Mouse (Mus musculus): ENCODE measurements at regions not wholly inside any gene's neighbourhood (a gene's known extent, or its start where the extent isn't known, plus 50 kb on each side); places are given as distances from the start of the nearest gene placed in this dataset.
A peak's percentile ranks its signal among the peaks of the same experiment; 100 is the strongest.

DNA sequence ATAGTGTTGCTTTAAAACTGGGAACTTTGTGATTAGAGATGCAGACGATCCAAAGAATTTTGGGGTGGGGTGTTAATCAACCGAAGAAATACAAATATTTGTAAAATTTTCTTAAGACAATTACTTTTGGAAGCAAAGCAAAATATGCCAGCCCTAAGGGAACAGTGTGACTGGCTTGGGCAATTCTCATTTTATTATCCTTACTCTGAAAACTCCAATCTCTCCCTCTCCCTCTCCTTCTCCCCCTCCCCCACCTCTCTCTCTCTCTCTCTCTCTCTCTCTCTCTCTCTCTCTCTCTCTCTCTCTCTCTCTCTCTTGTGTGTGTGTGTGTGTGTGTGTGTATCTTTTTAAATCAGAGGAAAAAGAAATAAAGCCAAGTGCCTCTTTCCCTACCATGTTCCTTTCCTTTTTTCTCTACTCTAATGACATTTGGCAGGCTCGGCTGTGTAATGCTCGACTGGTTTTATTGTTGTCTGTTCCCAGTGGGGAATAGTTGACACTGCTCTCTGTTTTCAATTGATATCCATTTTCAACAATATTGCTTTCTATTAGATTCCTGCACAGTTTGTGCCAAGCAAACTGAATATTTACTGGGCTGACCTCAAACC, 367.5 kb upstream of the Fam92a start:
- H3K27ac ChIP-seq (ENCODE audit: insufficient read depth, low read depth, low read length, poor library complexity, severe bottlenecking), result no peak overlapping the region
- in situ Hi-C loops (cut with MboI; ENCODE audit: low sequenced_read_pairs in 2 of 2, unreplicated experiment in 2 of 2), result no loop called here
- H3K9me3 ChIP-seq (ENCODE audit: control insufficient read depth, insufficient read depth, low read depth, low read length), result no peaks in the 10 kb centered on the region
- H3K4me1 ChIP-seq (ENCODE audit: control insufficient read depth in 2 of 2, insufficient read depth in 2 of 2, low read length in 2 of 2, poor library complexity in 1 of 2), result no peaks in the 10 kb centered on the region
- no peak overlapping the region for H3K9ac ChIP-seq (ENCODE audit: insufficient read depth, low read depth, low read length, poor library complexity, severe bottlenecking)
- no peaks in the 10 kb centered on the region for H3K36me3 ChIP-seq (ENCODE audit: control insufficient read depth, insufficient read depth, low read length, poor library complexity, severe bottlenecking)
- no peak overlapping the region for H3K4me3 ChIP-seq (ENCODE audit: insufficient read depth in 1 of 2, low read depth in 1 of 2, low read length in 2 of 2, poor library complexity in 1 of 2, severe bottlenecking in 1 of 2)
- no peak for DNase-seq (ENCODE audit: low read depth, low spot score)
- TF ChIP-seq ZC3H11A (IDR thresholded peaks at IDR 0.05; ENCODE audit: borderline replicate concordance, low read depth, low read length) (no peak), ZNF384 (IDR thresholded peaks at IDR 0.05; ENCODE audit: low read depth, low read length) (no peak), MAFK (IDR thresholded peaks at IDR 0.05; ENCODE audit: insufficient read depth, low read depth, low read length) (no peak), CHD2 (IDR thresholded peaks at IDR 0.05; ENCODE audit: low read depth, low read length) (no peak), HCFC1 (IDR thresholded peaks at IDR 0.05; ENCODE audit: borderline replicate concordance, insufficient read depth, low read length) (no peak)

DNA sequence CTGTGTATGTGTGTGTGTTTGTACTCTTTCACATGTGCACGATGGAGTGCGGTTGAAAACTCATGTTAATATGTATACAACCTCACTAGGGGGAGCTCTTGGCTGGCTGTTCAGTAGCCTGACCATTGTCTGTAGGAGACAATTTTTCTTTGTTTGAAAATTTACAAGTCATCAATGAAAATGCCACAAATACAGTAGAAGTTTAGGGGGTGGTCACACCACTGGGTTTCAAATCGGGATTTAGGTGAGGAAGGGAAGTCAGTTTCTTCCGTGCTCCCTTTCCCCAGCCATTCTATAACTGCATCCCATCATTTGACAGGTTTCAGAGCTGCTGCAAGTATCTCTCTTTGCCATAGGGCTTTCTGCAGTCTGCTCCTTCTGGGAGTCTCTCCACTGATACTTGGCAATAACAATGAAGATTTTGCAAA, 366.9 kb upstream of the Fam92a start:
- in situ Hi-C loops (cut with MboI; ENCODE audit: low sequenced_read_pairs in 2 of 2, unreplicated experiment in 2 of 2), result no loop called here
- Histone ChIP-seq H3K9me3 (ENCODE audit: control insufficient read depth, insufficient read depth, low read depth, low read length) (no peaks in the 10 kb centered on the region), H3K9ac (ENCODE audit: insufficient read depth, low read depth, low read length, poor library complexity, severe bottlenecking) (no peak overlapping the region), H3K36me3 (ENCODE audit: control insufficient read depth, insufficient read depth, low read length, poor library complexity, severe bottlenecking) (no peaks in the 10 kb centered on the region), H3K4me3 (ENCODE audit: insufficient read depth in 1 of 2, low read depth in 1 of 2, low read length in 2 of 2, poor library complexity in 1 of 2, severe bottlenecking in 1 of 2) (no peak overlapping the region), H3K4me1 (ENCODE audit: control insufficient read depth in 2 of 2, insufficient read depth in 2 of 2, low read length in 2 of 2, poor library complexity in 1 of 2) (no peaks in the 10 kb centered on the region), H3K27ac (ENCODE audit: insufficient read depth, low read depth, low read length, poor library complexity, severe bottlenecking) (no peak overlapping the region)
- TF ChIP-seq MAFK (IDR thresholded peaks at IDR 0.05; ENCODE audit: insufficient read depth, low read depth, low read length), result no peak
- TF ChIP-seq ZC3H11A (IDR thresholded peaks at IDR 0.05; ENCODE audit: borderline replicate concordance, low read depth, low read length), result peak; percentile 58; the same call in 1 of the 2 replicates
- peak; percentile 20 for DNase-seq (ENCODE audit: low read depth, low spot score)

- in situ Hi-C loops (cut with MboI; ENCODE audit: low sequenced_read_pairs in 2 of 2, unreplicated experiment in 2 of 2), result no loop called here
These were observed 366.2 kb upstream of the Fam92a start for GRCm38 (mm10) chr4:12538043-12538442.

GRCm38 (mm10) chr4:12534151-12534550, 362.3 kb upstream of the Fam92a start:
- in situ Hi-C loops (cut with MboI; ENCODE audit: low sequenced_read_pairs in 2 of 2, unreplicated experiment in 2 of 2), result no loop called here
- no peaks in the 10 kb centered on the region for H3K4me1 ChIP-seq (ENCODE audit: control insufficient read depth in 2 of 2, insufficient read depth in 2 of 2, low read length in 2 of 2, poor library complexity in 1 of 2)
- no peak overlapping the region for H3K9ac ChIP-seq (ENCODE audit: insufficient read depth, low read depth, low read length, poor library complexity, severe bottlenecking)
- H3K4me3 ChIP-seq (ENCODE audit: insufficient read depth in 1 of 2, low read depth in 1 of 2, low read length in 2 of 2, poor library complexity in 1 of 2, severe bottlenecking in 1 of 2), result no peak overlapping the region
- no peaks in the 10 kb centered on the region for H3K36me3 ChIP-seq (ENCODE audit: control insufficient read depth, insufficient read depth, low read length, poor library complexity, severe bottlenecking)
- DNase-seq (ENCODE audit: low read depth, low spot score), result no peak
- H3K9me3 ChIP-seq (ENCODE audit: control insufficient read depth, insufficient read depth, low read depth, low read length), result no peaks in the 10 kb centered on the region
- H3K27ac ChIP-seq (ENCODE audit: insufficient read depth, low read depth, low read length, poor library complexity, severe bottlenecking), result no peak overlapping the region
- no peak for TF ChIP-seq MAFK (IDR thresholded peaks at IDR 0.05; ENCODE audit: insufficient read depth, low read depth, low read length)
- no peak for TF ChIP-seq ZC3H11A (IDR thresholded peaks at IDR 0.05; ENCODE audit: borderline replicate concordance, low read depth, low read length)
- TF ChIP-seq ZNF384 (IDR thresholded peaks at IDR 0.05; ENCODE audit: low read depth, low read length), result no peak
- no peak for TF ChIP-seq CHD2 (IDR thresholded peaks at IDR 0.05; ENCODE audit: low read depth, low read length)
- no peak for TF ChIP-seq HCFC1 (IDR thresholded peaks at IDR 0.05; ENCODE audit: borderline replicate concordance, insufficient read depth, low read length)

More at GRCm38 (mm10) chr4:12538043-12538442, 366.2 kb upstream of the Fam92a start:
- Histone ChIP-seq H3K9ac (ENCODE audit: insufficient read depth, low read depth, low read length, poor library complexity, severe bottlenecking) (no peak overlapping the region), H3K36me3 (ENCODE audit: control insufficient read depth, insufficient read depth, low read length, poor library complexity, severe bottlenecking) (no peaks in the 10 kb centered on the region), H3K4me3 (ENCODE audit: insufficient read depth in 1 of 2, low read depth in 1 of 2, low read length in 2 of 2, poor library complexity in 1 of 2, severe bottlenecking in 1 of 2) (no peak overlapping the region), H3K9me3 (ENCODE audit: control insufficient read depth, insufficient read depth, low read depth, low read length) (no peaks in the 10 kb centered on the region), H3K27ac (ENCODE audit: insufficient read depth, low read depth, low read length, poor library complexity, severe bottlenecking) (no peak overlapping the region), H3K4me1 (ENCODE audit: control insufficient read depth in 2 of 2, insufficient read depth in 2 of 2, low read length in 2 of 2, poor library complexity in 1 of 2) (no peaks in the 10 kb centered on the region)
- TF ChIP-seq HCFC1 (IDR thresholded peaks at IDR 0.05; ENCODE audit: borderline replicate concordance, insufficient read depth, low read length), result no peak
- no peak for DNase-seq (ENCODE audit: low read depth, low spot score)

DNA sequence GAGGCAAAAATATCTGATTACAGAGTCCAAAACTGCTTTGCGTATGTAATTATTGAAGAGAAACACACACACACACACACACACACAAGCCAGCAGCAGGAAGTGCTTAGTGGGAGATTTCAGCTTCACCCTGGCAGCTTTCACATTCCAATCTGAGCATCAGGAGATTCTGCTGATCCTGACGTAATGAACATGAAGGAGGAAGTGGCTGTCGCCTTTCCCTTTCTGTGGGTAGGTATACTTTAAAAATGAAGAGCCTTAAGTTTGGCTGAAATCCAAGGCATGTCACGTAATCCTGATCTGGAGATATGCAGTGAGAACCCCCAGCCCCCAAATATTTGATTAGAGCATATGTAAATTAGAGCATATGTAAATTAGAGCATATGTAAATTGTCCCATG, 361.1 kb upstream of the Fam92a start:
- Histone ChIP-seq H3K36me3 (ENCODE audit: control insufficient read depth, insufficient read depth, low read length, poor library complexity, severe bottlenecking) (no peaks in the 10 kb centered on the region), H3K4me1 (ENCODE audit: control insufficient read depth in 2 of 2, insufficient read depth in 2 of 2, low read length in 2 of 2, poor library complexity in 1 of 2) (no peaks in the 10 kb centered on the region), H3K4me3 (ENCODE audit: insufficient read depth in 1 of 2, low read depth in 1 of 2, low read length in 2 of 2, poor library complexity in 1 of 2, severe bottlenecking in 1 of 2) (no peak overlapping the region), H3K9me3 (ENCODE audit: control insufficient read depth, insufficient read depth, low read depth, low read length) (no peaks in the 10 kb centered on the region), H3K9ac (ENCODE audit: insufficient read depth, low read depth, low read length, poor library complexity, severe bottlenecking) (no peak overlapping the region), H3K27ac (ENCODE audit: insufficient read depth, low read depth, low read length, poor library complexity, severe bottlenecking) (no peak overlapping the region)
- in situ Hi-C loops (cut with MboI; ENCODE audit: low sequenced_read_pairs in 2 of 2, unreplicated experiment in 2 of 2), result no loop called here
- TF ChIP-seq CHD2 (IDR thresholded peaks at IDR 0.05; ENCODE audit: low read depth, low read length) (no peak), ZC3H11A (IDR thresholded peaks at IDR 0.05; ENCODE audit: borderline replicate concordance, low read depth, low read length) (no peak), MAFK (IDR thresholded peaks at IDR 0.05; ENCODE audit: insufficient read depth, low read depth, low read length) (no peak), HCFC1 (IDR thresholded peaks at IDR 0.05; ENCODE audit: borderline replicate concordance, insufficient read depth, low read length) (no peak), ZNF384 (IDR thresholded peaks at IDR 0.05; ENCODE audit: low read depth, low read length) (no peak)
- no peak for DNase-seq (ENCODE audit: low read depth, low spot score)

Data from ES-E14 (cell line).